8 mouse cellular contexts compared by ENCODE assay signal in genomic region chr9:41580611-41581041, GRCm38 (mm10).
DNase-seq lines count a peak whose midpoint lies in the region; ATAC-seq and TF ChIP-seq lines count a peak whose summit lies in the region.

No protein-coding gene starts in this region.

- peak overlapping the region; percentile 97 for H3K9ac ChIP-seq in forebrain, embryonic 12.5 days
- peak overlapping the region; percentile 76 for H3K9ac ChIP-seq in heart, embryonic 15.5 days
- peak overlapping the region; percentile 50 for H3K9ac ChIP-seq in lung, embryonic 15.5 days

- H3K4me2 ChIP-seq in forebrain, embryonic 12.5 days, result peak overlapping the region; percentile 53
- peak overlapping the region; percentile 70 for H3K4me2 ChIP-seq in heart, embryonic 15.5 days
- peak overlapping the region; percentile 72 for H3K4me2 ChIP-seq in lung, embryonic 15.5 days

- no peaks in the 10 kb centered on the region for H3K36me3 ChIP-seq in forebrain, embryonic 12.5 days (replicated peaks)
- H3K36me3 ChIP-seq in heart, embryonic 15.5 days, result no peaks in the 10 kb centered on the region
- no peaks in the 10 kb centered on the region for H3K36me3 ChIP-seq in lung, embryonic 15.5 days

- H3K9me3 ChIP-seq in forebrain, embryonic 12.5 days, result no peaks in the 10 kb centered on the region
- H3K9me3 ChIP-seq in heart, embryonic 15.5 days (replicated peaks), result no peaks in the 10 kb centered on the region
- no peaks in the 10 kb centered on the region for H3K9me3 ChIP-seq in lung, embryonic 15.5 days

- ATAC-seq in forebrain, embryonic 12.5 days (ENCODE audit: low FRiP score), result peak; percentile 66
- peak; percentile 53 for ATAC-seq in heart, embryonic 15.5 days (replicated peaks; ENCODE audit: insufficient number of reproducible peaks, insufficient read depth, low FRiP score, low read depth)
- peak; percentile 60; the same call in 1 of the 2 replicates for ATAC-seq in lung, embryonic 15.5 days (ENCODE audit: borderline replicate concordance, extremely low read depth, low FRiP score, low TSS enrichment)

- under 1% methylated on average over 12 of the region's 13 CpGs for WGBS in forebrain, embryonic 12.5 days
- 1% methylated on average over 13 of the region's 13 CpGs for WGBS in heart, embryonic 15.5 days
- 2% methylated on average over 13 of the region's 13 CpGs for WGBS in lung, embryonic 15.5 days

- H3K27ac ChIP-seq in bone marrow macrophage, adult 2 months (ENCODE audit: insufficient read depth, low read depth, low read length), result no peak overlapping the region
- H3K27ac ChIP-seq in forebrain, embryonic 12.5 days, result peak overlapping the region; percentile 99
- peak overlapping the region; percentile 91 for H3K27ac ChIP-seq in heart, embryonic 15.5 days
- H3K27ac ChIP-seq in lung, embryonic 15.5 days, result peak overlapping the region; percentile 86

- H3K4me1 ChIP-seq in bone marrow macrophage, adult 2 months (ENCODE audit: control insufficient read depth, insufficient read depth, low read length), result peaks cover 21% of the 10 kb centered on the region
- H3K4me1 ChIP-seq in forebrain, embryonic 12.5 days, result peaks cover 38% of the 10 kb centered on the region
- H3K4me1 ChIP-seq in heart, embryonic 15.5 days (replicated peaks), result peaks cover 20% of the 10 kb centered on the region
- H3K4me1 ChIP-seq in lung, embryonic 15.5 days, result peaks cover 10% of the 10 kb centered on the region

- peak overlapping the region; percentile 44 for H3K4me3 ChIP-seq in bone marrow macrophage, adult 2 months (ENCODE audit: insufficient read depth, low read length)
- peak overlapping the region; percentile 76 for H3K4me3 ChIP-seq in forebrain, embryonic 12.5 days (replicated peaks)
- peak overlapping the region; percentile 71 for H3K4me3 ChIP-seq in heart, embryonic 15.5 days
- H3K4me3 ChIP-seq in lung, embryonic 15.5 days, result peak overlapping the region; percentile 52

- no peak for TF ChIP-seq POLR2A in bone marrow macrophage, adult 2 months (IDR thresholded peaks at IDR 0.05; ENCODE audit: borderline replicate concordance, low read depth, low read length)

- no peak for TF ChIP-seq CTCF in bone marrow macrophage, adult 2 months (IDR thresholded peaks at IDR 0.05; ENCODE audit: low read depth, low read length)

- peak; percentile 87 for DNase-seq in 3T3-L1 (ENCODE audit: low read depth, low spot score)
- DNase-seq in layer of hippocampus, postnatal 10 days (ENCODE audit: low spot score in 2 of 2), result peak; percentile 76 to 80
- peak; percentile 85 for DNase-seq in right cerebral cortex, adult 18-20 months
- DNase-seq in thymus, postnatal 0 days (ENCODE audit: low spot score), result no peak

- no peaks in the 10 kb centered on the region for H3K27me3 ChIP-seq in forebrain, embryonic 12.5 days
- no peaks in the 10 kb centered on the region for H3K27me3 ChIP-seq in heart, embryonic 15.5 days
- H3K27me3 ChIP-seq in lung, embryonic 15.5 days, result peaks cover 11% of the 10 kb centered on the region; the same call in 1 of the 2 replicates
